Comparison of ENCODE assay signal across 8 mouse cellular contexts in the genomic region with DNA sequence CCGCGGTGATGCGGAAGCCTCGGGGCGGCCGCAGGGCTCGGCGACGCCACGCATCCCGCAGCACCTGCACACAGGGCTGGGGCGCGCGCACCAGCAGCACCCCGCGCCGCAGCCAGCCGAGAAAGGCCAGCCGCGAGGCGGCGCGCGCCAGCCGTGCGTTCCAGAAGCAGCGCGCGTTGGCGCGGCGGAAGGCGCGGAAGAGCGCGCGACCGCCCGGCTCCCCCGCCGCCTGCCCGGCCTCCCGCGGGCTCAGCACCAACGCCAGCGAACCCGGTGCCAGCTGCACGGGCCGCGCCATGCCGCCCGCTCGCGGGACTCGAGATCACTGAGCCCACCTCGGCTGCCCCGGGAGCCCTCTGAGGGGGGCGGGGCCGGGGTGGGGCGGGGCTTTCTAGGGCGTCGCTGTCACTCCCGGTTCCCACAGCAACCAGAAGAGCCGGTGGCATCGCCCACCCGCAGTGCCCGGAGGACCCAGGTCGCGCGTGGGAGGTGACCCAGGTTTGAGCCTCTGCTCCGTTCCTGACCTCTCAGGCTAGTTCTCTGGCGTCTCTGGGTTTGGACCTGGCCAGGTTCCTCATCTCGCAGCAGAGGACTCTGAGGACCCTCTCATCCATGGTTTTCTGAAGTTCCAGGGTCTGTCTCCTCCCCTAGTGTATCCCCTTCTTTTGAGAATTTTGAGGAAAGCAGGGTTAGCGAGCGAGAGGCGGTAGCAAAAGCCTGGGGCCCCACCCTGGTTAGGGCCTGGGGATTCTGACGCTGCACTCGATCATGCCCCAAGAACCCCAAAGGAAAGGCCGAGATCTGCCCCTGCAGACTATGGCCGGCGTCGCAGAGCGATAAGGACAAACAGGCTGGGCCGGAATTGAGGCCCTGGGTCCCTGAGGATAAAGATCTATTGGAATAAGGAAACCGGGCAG. TPM values are rescaled to one million over a fixed set of nuclear protein-coding genes. Genes with fewer than 3 reads are reported as not detected.
DNase-seq lines count a peak whose midpoint lies in the region; ATAC-seq and TF ChIP-seq lines count a peak whose summit lies in the region.

A gene (minus strand): TSS at position 358 of the 917 bp plus-strand sequence.

- H3K9ac ChIP-seq in hindbrain, embryonic 14.5 days: peak within 1 kb of the TSS; percentile 69

- H3K9me3 ChIP-seq in hindbrain, embryonic 14.5 days (ENCODE audit: control insufficient read depth, low read length): no peaks in the 10 kb centered on the region

- ATAC-seq in hindbrain, embryonic 14.5 days (ENCODE audit: low FRiP score): peak; percentile 91

- TF ChIP-seq CTCF in cerebellum, adult 2 months (IDR thresholded peaks at IDR 0.05; ENCODE audit: borderline replicate concordance, insufficient read depth, low read depth, low read length): peak; percentile 38; the same call in 1 of the 2 replicates

- H3K36me3 ChIP-seq in hindbrain, embryonic 14.5 days (replicated peaks; ENCODE audit: control insufficient read depth, insufficient read depth): no peaks in the 10 kb centered on the region

- H3K4me2 ChIP-seq in hindbrain, embryonic 14.5 days (replicated peaks): peak within 1 kb of the TSS; percentile 85

- no peaks in the 10 kb centered on the region for H3K27me3 ChIP-seq in cerebellum, adult 2 months (ENCODE audit: control insufficient read depth, insufficient read depth, low read length)
- peaks cover 14% of the 10 kb centered on the region; the same call in 1 of the 2 replicates for H3K27me3 ChIP-seq in hindbrain, embryonic 14.5 days (ENCODE audit: control insufficient read depth, insufficient read depth, low read length)

- no peaks in the 10 kb centered on the region for H3K4me1 ChIP-seq in cerebellum, adult 2 months (ENCODE audit: control insufficient read depth, insufficient read depth, low read length)
- H3K4me1 ChIP-seq in hindbrain, embryonic 14.5 days (replicated peaks; ENCODE audit: control insufficient read depth, insufficient read depth, low read length): no peaks in the 10 kb centered on the region

- 2% methylated on average over 83 of the region's 85 CpGs for WGBS in cerebellum, adult 2 months
- whole genome bisulfite sequencing in hindbrain, embryonic 14.5 days: 2% methylated on average over 79 of the region's 85 CpGs

- H3K27ac ChIP-seq in cerebellum, adult 2 months (ENCODE audit: insufficient read depth, low read length): 0 out of 2 replicates have a peak within 1 kb of the TSS, but pooled peaks have one; percentile 27
- H3K27ac ChIP-seq in hindbrain, embryonic 14.5 days: peak within 1 kb of the TSS; percentile 33; the same call in 1 of the 2 replicates

- DNase-seq in Muller cell, postnatal 12 days (ENCODE audit: inconsistent ontology term): peak; percentile 71
- peak; percentile 70 to 73 for DNase-seq in cerebellum, adult 2 months
- DNase-seq in frontal cortex, postnatal 10 days (ENCODE audit: low spot score in 2 of 2): peak; percentile 63
- DNase-seq in hindbrain, embryonic 14.5 days (ENCODE audit: low spot score): peak; percentile 82
- peak; percentile 61 for DNase-seq in layer of hippocampus, postnatal 36 days
- DNase-seq in lung, postnatal 14 days: peak; percentile 61
- DNase-seq in retina, postnatal 7 days (ENCODE audit: low read depth, low spot score): peak; percentile 53
- DNase-seq in urinary bladder, adult 2 months (ENCODE audit: low spot score): peak; percentile 42

- peak within 1 kb of the TSS; percentile 70 for H3K4me3 ChIP-seq in cerebellum, adult 2 months (replicated peaks; ENCODE audit: insufficient read depth, low read depth, low read length)
- peak within 1 kb of the TSS; percentile 67 for H3K4me3 ChIP-seq in hindbrain, embryonic 14.5 days (replicated peaks; ENCODE audit: low read length)

- TF ChIP-seq POLR2A in cerebellum, adult 2 months (IDR thresholded peaks at IDR 0.05; ENCODE audit: borderline replicate concordance, insufficient read depth, low read length): no peak

RNA-seq across cellular contexts. Expression of the gene that starts here (rescaled TPM):
- polyA plus RNA-seq in cerebellum, adult 2 months (2012; rRNA removed): 1.4 TPM in 2 replicates
- 4.3 and 5.2 TPM in 2 replicates for polyA plus RNA-seq in hindbrain, embryonic 14.5 days (2014; fragmentation: Nextera tagmentation; extraction: Ambion mirVana)
- total RNA-seq in layer of hippocampus, postnatal 36 days (2021): 1 to 10 TPM; 1.9 to 4.1 TPM
- 0.74 and 0.87 TPM in 2 replicates for polyA plus RNA-seq in urinary bladder, adult 2 months (2012; rRNA removed)

Comparison
In these comparisons a context has a peak if more than half of its experiments do, and no peak if none do; other contexts are left out.
1. Peak in every context shown above with its lines: DNase-seq, ATAC-seq, H3K4me3 ChIP-seq and H3K27ac ChIP-seq.
2. Peak in DNase-seq in urinary bladder, adult 2 months; RNA of the gene not detected or under 1 TPM.